Mouse (Mus musculus): Measurements from ENCODE around the gene Gm7697.
"Not testable (repeated sequence)": the region's sequence is repeated elsewhere in the genome, so short reads cannot be mapped to it uniquely, and the experiment has no call there.

Gene Gm7697

GRCm38 (mm10) chr8:69522876-69523275 lies at the start of gene Gm7697:
TSS of gene Gm7697 (minus strand) at chr8:69522976.
- DNase-seq (ENCODE audit: low read depth) = not testable (repeated sequence)

- not testable (repeated sequence) for DNase-seq (ENCODE audit: low read depth)
These were observed 28.5 kb upstream of the Gm7697 start for GRCm38 (mm10) chr8:69551249-69551648.

GRCm38 (mm10) chr8:69549556-69549955 lies 26.8 kb upstream of the Gm7697 start:
- DNase-seq (ENCODE audit: low read depth) = not testable (repeated sequence)

GRCm38 (mm10) chr8:69548114-69548513 lies 25.3 kb upstream of the Gm7697 start:
- DNase-seq (ENCODE audit: low read depth) = not testable (repeated sequence)

DNA sequence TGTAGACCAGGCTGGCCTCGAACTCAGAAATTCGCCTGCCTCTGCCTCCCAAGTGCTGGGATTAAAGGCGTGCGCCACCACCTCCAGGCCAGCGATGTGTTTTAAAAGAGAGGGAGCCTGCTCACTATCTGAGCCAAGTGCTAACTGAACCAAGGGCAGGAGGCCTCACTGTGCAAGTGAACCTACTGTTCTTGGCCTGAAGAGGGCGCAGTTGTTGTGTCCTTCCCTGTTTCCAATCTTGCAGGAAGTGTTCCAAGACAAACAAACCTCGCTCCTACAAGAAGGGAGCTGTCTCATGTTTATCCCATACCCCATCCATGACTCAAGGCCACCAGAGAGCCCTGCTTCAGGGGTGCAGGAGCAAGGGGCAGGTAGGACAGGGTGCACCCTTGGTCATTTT lies 24.4 kb upstream of the Gm7697 start:
- DNase-seq (ENCODE audit: low read depth) = not testable (repeated sequence)

- not testable (repeated sequence) for DNase-seq (ENCODE audit: low read depth)
These were observed 22.2 kb upstream of the Gm7697 start for GRCm38 (mm10) chr8:69545020-69545419.

DNA sequence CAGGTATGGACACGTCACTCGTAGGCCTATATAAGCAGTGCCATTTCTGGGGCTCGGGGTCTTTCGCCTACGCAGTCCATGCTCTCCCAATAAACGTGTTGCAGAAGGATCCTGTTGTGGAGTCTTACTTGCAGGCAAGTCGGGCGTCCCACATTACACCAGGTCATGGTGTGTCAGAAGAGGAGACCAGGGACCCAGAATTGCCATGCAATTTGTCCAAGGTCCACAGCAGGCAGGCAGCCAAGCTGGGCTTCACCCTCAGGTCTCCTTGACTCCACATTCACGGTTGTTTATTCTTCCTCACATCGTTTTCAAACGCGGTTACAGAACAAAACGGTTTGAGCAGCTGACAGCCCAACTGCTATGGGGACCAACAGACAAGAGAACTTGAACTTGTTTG lies 21.7 kb upstream of the Gm7697 start:
- DNase-seq (ENCODE audit: low read depth) = not testable (repeated sequence)

- DNase-seq (ENCODE audit: low read depth) = not testable (repeated sequence)
These were observed 21.2 kb upstream of the Gm7697 start for GRCm38 (mm10) chr8:69543984-69544383.

DNA sequence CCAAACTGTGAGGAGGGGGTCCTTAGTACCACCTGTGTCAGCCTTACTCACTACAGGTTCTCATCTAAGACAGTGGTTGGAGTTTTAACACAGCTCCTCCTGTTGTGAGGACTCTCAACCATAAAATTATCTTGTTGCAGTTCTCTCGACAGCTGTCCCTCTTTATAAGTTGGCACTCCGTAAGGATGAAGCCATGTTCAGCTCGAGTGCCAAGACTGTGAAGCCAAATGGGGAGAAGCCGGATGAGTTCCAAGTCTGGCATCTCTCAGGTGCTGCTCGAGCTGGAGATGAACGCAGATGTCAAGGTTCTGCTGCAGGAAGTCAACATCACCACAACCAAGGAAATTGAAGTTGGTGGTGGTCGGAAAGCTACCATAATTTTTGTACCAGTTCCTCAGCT lies 18.0 kb upstream of the Gm7697 start:
- not testable (repeated sequence) for DNase-seq (ENCODE audit: low read depth)

- not testable (repeated sequence) for DNase-seq (ENCODE audit: low read depth)
These were observed 17.6 kb upstream of the Gm7697 start for GRCm38 (mm10) chr8:69540331-69540730.

- not testable (repeated sequence) for DNase-seq (ENCODE audit: low read depth)
These were observed 47.8 kb downstream of the Gm7697 start for GRCm38 (mm10) chr8:69474946-69475345.

DNA sequence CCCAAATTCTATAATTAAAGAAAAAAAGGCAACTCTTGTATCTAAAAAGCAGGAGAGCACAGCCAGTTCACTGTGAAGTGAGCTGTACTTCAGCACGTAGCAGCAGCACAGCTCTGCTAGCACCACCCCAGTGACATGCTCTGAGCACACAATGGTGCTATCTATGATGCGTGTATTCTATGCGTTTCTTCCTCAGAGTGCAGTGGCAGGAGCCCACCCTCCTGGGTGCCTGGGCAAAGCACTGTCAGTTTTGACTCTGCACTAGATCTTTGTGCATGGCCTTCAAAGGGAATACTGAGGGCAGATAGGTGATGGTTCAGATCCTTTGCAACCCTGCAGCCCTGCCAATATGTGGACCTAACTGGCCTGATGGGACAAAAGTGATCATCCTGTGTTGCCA lies 69.3 kb downstream of the Gm7697 start, which contains the start of gene Gm9495:
Gene Gm9495 (minus strand): TSS at position 101 of the 400 bp plus-strand sequence.
- DNase-seq (ENCODE audit: low read depth) = not testable (repeated sequence)
